Mouse (Mus musculus) hindlimb bud, embryonic 11.5 days (tissue): Measurements from ENCODE around the gene 1700016C15Rik.
A peak's percentile ranks its signal among the peaks of the same experiment; 100 is the strongest.

Experiments used
- DNase-seq: peaks from one replicate; pipeline ENCODE4 v3.0.0-alpha.2; 2012; ENCODE audit warnings: low read depth, low spot score; ENCODE audit errors: extremely low spot score

1700016C15Rik gene

DNA sequence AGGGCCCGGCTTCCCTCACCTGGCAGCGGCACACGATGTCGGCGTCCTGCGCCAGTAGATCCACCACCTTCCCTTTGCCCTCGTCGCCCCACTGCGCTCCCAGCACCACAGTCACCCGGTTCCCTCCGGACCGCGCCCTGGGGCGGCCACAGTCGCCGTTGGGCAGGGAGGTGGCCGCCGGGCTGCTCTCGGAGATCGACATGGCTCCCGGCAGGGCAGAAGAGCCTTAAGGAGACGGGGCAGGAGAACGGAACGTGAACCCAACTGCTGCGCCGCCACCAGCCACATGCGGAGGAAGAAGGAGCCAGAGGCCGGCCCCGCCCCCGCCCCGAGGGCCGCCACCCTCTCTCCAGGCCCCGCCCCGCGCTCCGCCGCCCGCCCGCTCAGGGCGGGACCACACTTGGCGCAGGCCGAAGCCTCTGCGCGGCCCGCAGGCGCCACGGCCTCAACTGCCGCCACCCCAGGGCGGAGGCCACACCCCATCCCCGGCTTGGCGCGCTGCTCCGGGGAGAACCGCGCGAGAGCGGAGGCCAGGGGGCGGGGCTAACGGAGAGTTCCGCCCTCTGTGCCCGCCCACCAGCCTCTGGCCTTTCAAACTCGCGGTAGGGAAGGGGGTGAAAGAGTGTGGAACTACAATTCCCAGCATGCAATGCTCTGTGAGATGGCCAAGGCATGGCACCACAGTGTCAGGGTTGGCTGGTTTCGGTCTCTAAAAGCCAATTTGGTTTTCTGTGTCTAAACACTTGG, 66.8 kb downstream of the 1700016C15Rik start, which contains the start of gene Adss:
TSS of gene Adss (minus strand) at position 319 of the 747 bp plus-strand sequence.
- DNase-seq: peak; percentile 93

- DNase-seq: no peak
Observed at GRCm38 (mm10) chr1:177797151-177797755, 67.6 kb downstream of the 1700016C15Rik start.
